Mouse (Mus musculus) ES-Bruce4 (cell line): ENCODE results near the gene R3hdml. TPM values are rescaled to one million over a fixed set of nuclear protein-coding genes. Genes with fewer than 3 reads are reported as not detected.

Source experiments
- H3K27ac ChIP-seq: 2 replicates; pipeline ENCODE4 v1.5.1; 2012; ENCODE audit warnings: low read length, inconsistent platforms; ENCODE audit not compliant: insufficient read depth
- H3K27me3 ChIP-seq: 2 replicates; pipeline ENCODE4 v1.6.1; 2012; ENCODE audit warnings: mild to moderate bottlenecking, low read length, inconsistent platforms; ENCODE audit not compliant: control insufficient read depth, poor library complexity, insufficient read depth, severe bottlenecking
- H3K36me3 ChIP-seq: 2 replicates; pipeline ENCODE4 v1.6.1; 2012; ENCODE audit warnings: inconsistent platforms, mild to moderate bottlenecking, low read length, moderate library complexity; ENCODE audit not compliant: control insufficient read depth, poor library complexity, insufficient read depth, severe bottlenecking
- H3K4me1 ChIP-seq: one replicate; pipeline ENCODE4 v1.8.1; 2011; ENCODE audit warnings: low read length; ENCODE audit not compliant: control insufficient read depth, insufficient read depth
- H3K4me3 ChIP-seq: 2 replicates; pipeline ENCODE4 v1.5.1; 2011; ENCODE audit warnings: low read depth, mild to moderate bottlenecking, low read length
- H3K9ac ChIP-seq: 2 replicates; pipeline ENCODE4 v1.6.1; 2012; ENCODE audit warnings: low read depth, mild to moderate bottlenecking, inconsistent platforms; ENCODE audit not compliant: poor library complexity, severe bottlenecking
- H3K9me3 ChIP-seq: replicated peaks from 2 replicates; pipeline ENCODE4 v1.6.1; 2012; ENCODE audit warnings: mild to moderate bottlenecking, low read length, inconsistent platforms; ENCODE audit not compliant: control insufficient read depth, poor library complexity, insufficient read depth, severe bottlenecking
- CTCF ChIP-seq: IDR thresholded peaks from one replicate; pipeline ENCODE4 v1.8.1; 2011; ENCODE audit warnings: low read depth, low read length
- EP300 ChIP-seq: IDR thresholded peaks from 2 replicates; pipeline ENCODE4 v1.6.1; 2011; ENCODE audit warnings: low read depth, low read length; ENCODE audit not compliant: insufficient read depth
- POLR2A ChIP-seq: IDR thresholded peaks from one replicate; pipeline ENCODE4 v1.8.1; 2011; ENCODE audit warnings: low read length; ENCODE audit not compliant: insufficient read depth
- polyA plus RNA-seq: library from polyadenylated mRNA; stranded (reverse); fragments of >200 nt; gene quantifications from 2 replicates; pipeline ENCODE4 v1.2.4, GENCODE M21; 2011; ENCODE audit warnings: low read depth; ENCODE audit not compliant: missing spikeins, insufficient read depth, insufficient read length

Gene R3hdml
- polyA plus RNA-seq, 1 experiment: not detected

- TF ChIP-seq CTCF (no peak), EP300 (no peak), POLR2A (no peak)
- Histone ChIP-seq H3K27ac (no peak overlapping the region), H3K4me1 (no peaks in the 10 kb centered on the region), H3K36me3 (no peaks in the 10 kb centered on the region), H3K4me3 (no peak overlapping the region), H3K27me3 (no peaks in the 10 kb centered on the region), H3K9ac (no peak overlapping the region), H3K9me3 (no peaks in the 10 kb centered on the region)
Observed at GRCm38 (mm10) chr2:163525761-163526243, 33.7 kb downstream of the R3hdml start.

DNA sequence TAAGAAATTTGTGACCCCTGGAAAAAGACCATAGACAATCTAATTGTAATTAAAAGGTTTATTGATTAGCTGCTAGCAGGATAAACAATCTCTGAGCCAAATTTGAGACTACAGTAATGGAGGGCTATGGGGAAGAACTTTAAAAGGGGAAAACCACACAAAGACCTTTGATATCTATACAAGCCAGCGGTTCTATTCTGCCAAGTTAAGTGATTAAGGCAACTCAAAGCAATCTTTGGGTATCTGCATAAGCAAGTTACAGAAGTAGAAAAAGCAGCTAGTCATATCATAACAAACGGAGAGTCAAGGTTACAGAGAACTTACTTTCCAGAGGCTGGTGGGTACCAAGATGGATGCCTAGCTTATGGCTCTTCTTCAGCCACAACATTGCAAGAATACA is 35.4 kb downstream of the R3hdml start:
- H3K27ac ChIP-seq: no peak overlapping the region
- no peaks in the 10 kb centered on the region for H3K36me3 ChIP-seq
- no peaks in the 10 kb centered on the region for H3K27me3 ChIP-seq
- H3K4me3 ChIP-seq: no peak overlapping the region
- TF ChIP-seq CTCF (no peak), EP300 (no peak), POLR2A (no peak)
- H3K9me3 ChIP-seq: no peaks in the 10 kb centered on the region
- H3K9ac ChIP-seq: no peak overlapping the region
- H3K4me1 ChIP-seq: no peaks in the 10 kb centered on the region

DNA sequence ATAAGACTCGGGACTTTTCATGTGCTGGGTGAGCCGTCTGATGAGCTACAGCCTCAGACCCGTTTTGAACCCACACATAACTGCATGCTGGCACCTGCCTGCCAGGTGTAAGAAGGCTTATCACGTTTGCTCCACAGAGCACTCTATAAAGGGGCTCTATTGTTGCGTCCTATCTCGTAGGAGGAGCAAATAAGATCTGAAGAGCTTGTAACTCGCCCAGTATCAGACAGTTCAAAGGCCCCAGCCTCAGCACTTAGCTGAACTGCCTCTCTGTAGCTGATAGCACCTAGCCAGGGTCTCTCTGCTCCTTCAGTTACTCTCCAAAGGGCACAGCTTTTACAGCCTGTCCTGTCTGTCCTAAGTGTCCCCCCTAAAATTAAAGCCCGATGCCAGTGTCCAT is 38.3 kb downstream of the R3hdml start:
- Histone ChIP-seq H3K27ac (no peak overlapping the region), H3K36me3 (no peaks in the 10 kb centered on the region), H3K4me3 (no peak overlapping the region), H3K27me3 (no peaks in the 10 kb centered on the region), H3K9ac (no peak overlapping the region), H3K9me3 (no peaks in the 10 kb centered on the region), H3K4me1 (no peaks in the 10 kb centered on the region)
- no peak for TF ChIP-seq CTCF
- no peak for TF ChIP-seq POLR2A
- no peak for TF ChIP-seq EP300

DNA sequence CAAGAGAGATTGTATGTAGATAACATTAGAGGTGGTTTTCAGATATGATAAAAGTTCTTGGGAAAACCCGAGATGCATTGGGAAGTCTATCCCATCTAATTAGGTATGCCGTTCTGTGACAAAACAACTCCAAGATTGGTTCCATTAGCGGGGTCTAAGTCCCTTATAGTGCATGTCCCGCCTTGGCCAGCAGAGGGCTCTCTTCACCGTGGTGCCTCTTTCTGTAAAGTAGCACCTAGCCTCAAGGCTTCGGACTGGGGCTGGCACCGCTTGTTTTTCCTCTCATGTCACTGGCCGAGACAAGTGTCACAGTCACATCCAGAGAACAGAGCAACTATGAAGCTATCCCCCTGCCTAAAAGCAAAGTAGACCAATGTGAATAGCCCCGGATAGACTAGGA is 39.8 kb downstream of the R3hdml start:
- Histone ChIP-seq H3K4me1 (no peaks in the 10 kb centered on the region), H3K9ac (no peak overlapping the region), H3K4me3 (no peak overlapping the region), H3K27me3 (no peaks in the 10 kb centered on the region), H3K9me3 (no peaks in the 10 kb centered on the region), H3K36me3 (no peaks in the 10 kb centered on the region), H3K27ac (no peak overlapping the region)
- TF ChIP-seq CTCF (peak; percentile 92), POLR2A (no peak)

- TF ChIP-seq EP300 (no peak), CTCF (no peak), POLR2A (no peak)
- H3K36me3 ChIP-seq: no peaks in the 10 kb centered on the region
- H3K9ac ChIP-seq: no peak overlapping the region
- no peak overlapping the region for H3K4me3 ChIP-seq
- no peaks in the 10 kb centered on the region for H3K9me3 ChIP-seq
- H3K4me1 ChIP-seq: no peaks in the 10 kb centered on the region
- H3K27me3 ChIP-seq: no peaks in the 10 kb centered on the region
- no peak overlapping the region for H3K27ac ChIP-seq
Observed at GRCm38 (mm10) chr2:163533226-163533625, 41.1 kb downstream of the R3hdml start.

DNA sequence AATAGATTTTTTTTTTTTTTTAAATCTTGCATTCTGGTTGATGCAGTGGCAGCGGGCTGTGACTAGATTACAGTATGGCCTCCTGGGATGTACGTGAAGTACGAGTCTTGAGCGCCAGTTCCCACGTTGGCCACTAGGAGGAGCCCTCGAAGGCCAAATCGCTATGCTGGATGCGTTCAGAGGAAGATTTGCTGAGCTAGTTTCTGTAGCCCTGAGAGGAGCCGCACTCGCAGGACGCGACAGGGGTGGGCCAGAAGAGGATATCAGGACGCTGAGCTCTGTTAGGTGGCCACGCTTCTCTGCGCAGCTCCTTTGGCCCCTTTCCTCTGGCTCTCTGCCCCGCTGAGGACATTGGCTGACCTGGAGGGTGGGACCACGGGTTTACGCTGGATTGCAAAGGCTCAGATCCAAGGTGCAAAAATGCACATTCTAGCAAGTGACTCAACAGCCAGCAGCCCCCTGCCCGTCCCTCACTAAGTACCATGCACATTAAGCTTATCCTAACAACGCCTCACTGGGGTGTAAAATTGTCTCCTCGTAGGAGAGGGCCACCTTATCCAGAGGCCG is 42.9 kb downstream of the R3hdml start:
- H3K27ac ChIP-seq: no peak overlapping the region

More for the DNA sequence above, 42.9 kb downstream of the R3hdml start:
- no peak overlapping the region for H3K9ac ChIP-seq
- TF ChIP-seq CTCF (peak; percentile 96), EP300 (no peak)
- H3K9me3 ChIP-seq: no peaks in the 10 kb centered on the region
- peak overlapping the region; percentile 50 for H3K4me3 ChIP-seq
- H3K36me3 ChIP-seq: no peaks in the 10 kb centered on the region
- no peaks in the 10 kb centered on the region for H3K27me3 ChIP-seq
- no peaks in the 10 kb centered on the region for H3K4me1 ChIP-seq
